10 mouse cellular contexts compared by ENCODE assay signal in the genomic region with DNA sequence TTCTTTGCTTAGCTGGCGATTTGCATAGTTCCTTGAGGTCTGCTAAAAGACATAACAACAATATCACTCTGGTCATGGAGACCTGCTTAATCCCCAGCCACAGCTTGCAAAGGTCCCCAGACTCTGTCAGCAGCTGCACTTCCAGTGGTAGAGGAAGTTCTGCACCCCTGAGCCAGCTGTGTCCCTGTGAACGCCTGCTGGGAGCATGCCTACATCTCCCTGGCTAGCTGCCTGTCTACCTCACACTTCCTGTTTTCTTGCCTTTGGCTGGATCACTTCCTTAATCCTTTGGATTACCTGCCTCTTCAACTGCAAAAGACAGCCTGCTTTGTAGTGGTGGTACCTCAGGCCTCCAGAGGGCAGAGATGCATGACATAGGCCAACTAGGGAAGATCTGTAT. TPM values are rescaled to one million over a fixed set of nuclear protein-coding genes. Genes with fewer than 3 reads are reported as not detected.
A peak's percentile ranks its signal among the peaks of the same experiment; 100 is the strongest.
DNase-seq lines count a peak whose midpoint lies in the region; ATAC-seq lines count a peak whose summit lies in the region.
"Had no signal": no experiment of that assay in that cellular context is flagged by ENCODE, and none has a peak within 500 bp of the region (broad histone marks: within the 10 kb centered on the region; RNA-seq: fewer than 3 reads in every experiment).

No protein-coding gene starts in this region.

- no peak overlapping the region for H3K4me3 ChIP-seq in midbrain, embryonic 14.5 days (replicated peaks; ENCODE audit: low read depth, low read length)
- H3K4me3 ChIP-seq in midbrain, embryonic 16.5 days (ENCODE audit: low read depth, low read length), result no peak overlapping the region
- no peak overlapping the region for H3K4me3 ChIP-seq in kidney, embryonic 15.5 days (replicated peaks)
- no peak overlapping the region for H3K4me3 ChIP-seq in forebrain, embryonic 10.5 days
- H3K4me3 ChIP-seq: neural tube, embryonic 12.5 days had no signal

- no peaks in the 10 kb centered on the region for H3K36me3 ChIP-seq in midbrain, embryonic 14.5 days (ENCODE audit: control insufficient read depth, insufficient read depth, low read length)
- H3K36me3 ChIP-seq in midbrain, embryonic 16.5 days (ENCODE audit: control insufficient read depth, insufficient read depth, low read length), result no peaks in the 10 kb centered on the region
- H3K36me3 ChIP-seq in kidney, embryonic 15.5 days, result no peaks in the 10 kb centered on the region
- H3K36me3 ChIP-seq in forebrain, embryonic 10.5 days (replicated peaks), result no peaks in the 10 kb centered on the region
- H3K36me3 ChIP-seq: neural tube, embryonic 12.5 days had no signal

- no peak overlapping the region for H3K9ac ChIP-seq in midbrain, embryonic 14.5 days (replicated peaks; ENCODE audit: low read length)
- H3K9ac ChIP-seq in midbrain, embryonic 16.5 days (ENCODE audit: low read depth, low read length), result no peak overlapping the region
- no peak overlapping the region for H3K9ac ChIP-seq in kidney, embryonic 15.5 days
- H3K9ac ChIP-seq: neural tube, embryonic 12.5 days had no signal

- no peaks in the 10 kb centered on the region for H3K27me3 ChIP-seq in midbrain, embryonic 14.5 days (ENCODE audit: control insufficient read depth, insufficient read depth, low read length)
- no peaks in the 10 kb centered on the region for H3K27me3 ChIP-seq in midbrain, embryonic 16.5 days (ENCODE audit: control insufficient read depth, insufficient read depth, low read depth, low read length)
- H3K27me3 ChIP-seq in kidney, embryonic 15.5 days, result no peaks in the 10 kb centered on the region
- H3K27me3 ChIP-seq in forebrain, embryonic 10.5 days (ENCODE audit: poor library complexity, severe bottlenecking), result no peaks in the 10 kb centered on the region
- H3K27me3 ChIP-seq: neural tube, embryonic 12.5 days had no signal

- no peak overlapping the region for H3K4me2 ChIP-seq in midbrain, embryonic 14.5 days (ENCODE audit: low read length)
- H3K4me2 ChIP-seq in midbrain, embryonic 16.5 days (ENCODE audit: low read length), result no peak overlapping the region
- H3K4me2 ChIP-seq in kidney, embryonic 15.5 days, result no peak overlapping the region
- H3K4me2 ChIP-seq: neural tube, embryonic 12.5 days had no signal

- no peak for ATAC-seq in midbrain, embryonic 14.5 days (ENCODE audit: low FRiP score, low TSS enrichment)
- no peak for ATAC-seq in midbrain, embryonic 16.5 days
- no peak for ATAC-seq in kidney, embryonic 15.5 days (replicated peaks; ENCODE audit: low FRiP score)
- ATAC-seq in megakaryocyte progenitor cell, adult 5-6 weeks (replicated peaks; ENCODE audit: poor library complexity), result peak; percentile 87

- 0 out of 2 replicates have a peak overlapping the region, but pooled peaks have one; percentile 41 for H3K27ac ChIP-seq in midbrain, embryonic 14.5 days (replicated peaks; ENCODE audit: low read depth, low read length)
- H3K27ac ChIP-seq in midbrain, embryonic 16.5 days (ENCODE audit: low read length), result no peak overlapping the region; the same call in 1 of the 2 replicates
- 0 out of 2 replicates have a peak overlapping the region, but pooled peaks have one; percentile 15 for H3K27ac ChIP-seq in kidney, embryonic 15.5 days
- no peak overlapping the region for H3K27ac ChIP-seq in forebrain, embryonic 10.5 days
- H3K27ac ChIP-seq: neural tube, embryonic 12.5 days had no signal

- H3K9me3 ChIP-seq in midbrain, embryonic 14.5 days (ENCODE audit: control insufficient read depth, low read length), result no peaks in the 10 kb centered on the region
- no peaks in the 10 kb centered on the region for H3K9me3 ChIP-seq in midbrain, embryonic 16.5 days (replicated peaks; ENCODE audit: control insufficient read depth, low read length, poor library complexity, severe bottlenecking)
- H3K9me3 ChIP-seq in kidney, embryonic 15.5 days (replicated peaks), result no peaks in the 10 kb centered on the region
- no peaks in the 10 kb centered on the region for H3K9me3 ChIP-seq in forebrain, embryonic 10.5 days
- H3K9me3 ChIP-seq: neural tube, embryonic 12.5 days had no signal

- peaks cover 7% of the 10 kb centered on the region; the same call in 1 of the 2 replicates for H3K4me1 ChIP-seq in midbrain, embryonic 14.5 days (ENCODE audit: control insufficient read depth, insufficient read depth, low read length)
- peaks cover 7% of the 10 kb centered on the region; the same call in 1 of the 2 replicates for H3K4me1 ChIP-seq in midbrain, embryonic 16.5 days (ENCODE audit: control insufficient read depth, insufficient read depth, low read length)
- H3K4me1 ChIP-seq in kidney, embryonic 15.5 days, result peaks cover 35% of the 10 kb centered on the region
- H3K4me1 ChIP-seq in forebrain, embryonic 10.5 days, result peaks cover 61% of the 10 kb centered on the region

- DNase-seq in adrenal gland, postnatal 14 days, result peak; percentile 24
- no peak for DNase-seq in adrenal gland, adult 18-20 months (ENCODE audit: low spot score in 2 of 2)
- no peak for DNase-seq in midbrain, embryonic 14.5 days
- no peak for DNase-seq in layer of hippocampus, postnatal 25 days (ENCODE audit: extremely low spot score in 1 of 2, low spot score in 1 of 2)
- DNase-seq in forebrain, embryonic 10.5 days (ENCODE audit: extremely low spot score, low spot score), result no peak
- DNase-seq: left cerebral cortex, postnatal 4 days had no signal

- WGBS in midbrain, embryonic 14.5 days, result 30% methylated on average over 2 of the region's 2 CpGs
- 21% methylated on average over 2 of the region's 2 CpGs for WGBS in midbrain, embryonic 16.5 days
- WGBS in kidney, embryonic 15.5 days, result 42% methylated on average over 2 of the region's 2 CpGs
- WGBS in forebrain, embryonic 10.5 days, result 17% methylated on average over 2 of the region's 2 CpGs

RNA-seq across cellular contexts. Expression of gene Rps6ka2, which starts 6.5 kb away (rescaled TPM):
- 11.4 and 12.9 TPM in 2 replicates for total RNA-seq in adrenal gland, postnatal 14 days (2021)
- 10 to 100 TPM; 11.3 to 12.8 TPM for total RNA-seq in adrenal gland, adult 18-20 months (2021)
- polyA plus RNA-seq in midbrain, embryonic 14.5 days (2014; fragmentation: Nextera tagmentation; extraction: Ambion mirVana), result 17.3 and 22.7 TPM in 2 replicates
- 19.6 and 22.1 TPM in 2 replicates for polyA plus RNA-seq in midbrain, embryonic 16.5 days (2015; fragmentation: Nextera tagmentation; extraction: Ambion mirVana)
- 20.9 and 21.5 TPM in 2 replicates for polyA plus RNA-seq in kidney, embryonic 15.5 days (2015; fragmentation: Nextera tagmentation; extraction: Ambion mirVana)
- 16.5 and 16.9 TPM in 2 replicates for total RNA-seq in megakaryocyte progenitor cell, adult 5-6 weeks (2015)
- total RNA-seq in megakaryocyte progenitor cell, adult 5-6 weeks (2017), result 18.7 and 20.4 TPM in 2 replicates
- 10 to 100 TPM; 34.3 TPM for total RNA-seq in layer of hippocampus, postnatal 25 days (2021)
- polyA plus RNA-seq in forebrain, embryonic 10.5 days (2016; fragmentation: Nextera tagmentation; extraction: Ambion mirVana), result 23.6 and 25.3 TPM in 2 replicates

Comparison
In these comparisons a context has a peak if more than half of its experiments do, and no peak if none do; other contexts are left out.
1. H3K27ac ChIP-seq: peak in midbrain, embryonic 14.5 days (single experiment) and kidney, embryonic 15.5 days (single experiment); none in midbrain, embryonic 16.5 days (single experiment) and forebrain, embryonic 10.5 days (single experiment).